Mouse (Mus musculus) embryonic fibroblast, embryonic 13.5 days (primary cell): ENCODE data around the gene Top3a.

ENCODE experiments used
- CTCF ChIP-seq: IDR thresholded peaks from 2 replicates; pipeline ENCODE4 v1.5.1; 2011; ENCODE audit warnings: mild to moderate bottlenecking, control low read depth, low read length, moderate library complexity, borderline replicate concordance; ENCODE audit not compliant: insufficient read depth
- POLR2A ChIP-seq: IDR thresholded peaks from 2 replicates; pipeline ENCODE4 v1.6.1; 2011; ENCODE audit warnings: low read depth, mild to moderate bottlenecking, control low read depth, low read length, moderate library complexity

DNA sequence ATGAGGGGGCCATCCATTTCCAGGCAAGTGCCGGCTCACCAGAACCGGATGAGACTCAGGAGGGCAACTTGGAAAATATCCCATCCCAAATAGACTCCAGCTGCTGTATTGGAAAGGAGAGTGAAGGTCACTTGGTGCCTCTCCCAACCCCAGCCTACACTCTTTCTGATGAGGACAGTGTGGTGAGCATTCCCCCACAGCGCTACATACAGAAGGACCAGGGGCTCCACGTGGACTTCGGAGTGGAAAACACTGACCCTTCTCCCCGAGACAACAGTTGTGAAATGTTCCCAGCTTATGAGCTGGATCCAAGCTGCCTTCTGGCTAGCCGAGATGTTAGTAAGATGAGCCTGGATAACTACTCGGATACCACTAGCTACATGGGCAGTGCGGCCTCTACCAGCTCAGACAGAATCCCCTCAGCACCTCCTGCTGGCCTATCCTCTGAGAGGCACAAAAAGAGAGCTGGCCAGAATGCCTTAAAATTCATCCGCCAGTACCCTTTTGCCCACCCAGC lies 2.6 kb upstream of the Top3a start:
- TF ChIP-seq CTCF (no peak), POLR2A (no peak)
